Mouse (Mus musculus): ENCODE measurements around the gene She. TPM values are rescaled to one million over a fixed set of nuclear protein-coding genes. Genes with fewer than 3 reads are reported as not detected.
"Not testable (repeated sequence)": the region's sequence is repeated elsewhere in the genome, so short reads cannot be mapped to it uniquely, and the experiment has no call there.

The She gene
- total RNA-seq (2015) (not detected in 2 replicates), total RNA-seq (2017) (not detected in 2 replicates)

- no peak for ATAC-seq (ENCODE audit: poor library complexity, severe bottlenecking)
Observed at GRCm38 (mm10) chr3:89830815-89831591, at the start of gene She. Gene She, plus strand, starts transcription at chr3:89831370.

GRCm38 (mm10) chr3:89781640-89782039 lies 49.5 kb upstream of the She start:
- ATAC-seq (ENCODE audit: poor library complexity, severe bottlenecking): no peak

- ATAC-seq (ENCODE audit: poor library complexity, severe bottlenecking): peak; percentile 96
Observed at GRCm38 (mm10) chr3:89784991-89785753, 46.0 kb upstream of the She start.

GRCm38 (mm10) chr3:89786275-89786674 lies 44.9 kb upstream of the She start:
- no peak for ATAC-seq (ENCODE audit: poor library complexity, severe bottlenecking)

GRCm38 (mm10) chr3:89788680-89789352 lies 42.4 kb upstream of the She start:
- no peak for ATAC-seq (ENCODE audit: poor library complexity, severe bottlenecking)

GRCm38 (mm10) chr3:89794616-89795015 lies 36.6 kb upstream of the She start:
- ATAC-seq (ENCODE audit: poor library complexity, severe bottlenecking): no peak

GRCm38 (mm10) chr3:89795746-89796145 lies 35.4 kb upstream of the She start:
- 0 out of 2 replicates have a peak, but pooled peaks have one; percentile 12 for ATAC-seq (ENCODE audit: poor library complexity, severe bottlenecking)

GRCm38 (mm10) chr3:89796358-89796757 lies 34.8 kb upstream of the She start:
- peak; percentile 98 for ATAC-seq (ENCODE audit: poor library complexity, severe bottlenecking)

- no peak for ATAC-seq (ENCODE audit: poor library complexity, severe bottlenecking)
Observed at GRCm38 (mm10) chr3:89798518-89798917, 32.7 kb upstream of the She start.

- no peak for ATAC-seq (ENCODE audit: poor library complexity, severe bottlenecking)
Observed at GRCm38 (mm10) chr3:89799476-89799875, 31.7 kb upstream of the She start.

GRCm38 (mm10) chr3:89800078-89800477 lies 31.1 kb upstream of the She start:
- not testable (repeated sequence) for ATAC-seq (ENCODE audit: poor library complexity, severe bottlenecking)

GRCm38 (mm10) chr3:89800774-89801506 lies 30.2 kb upstream of the She start:
- ATAC-seq (ENCODE audit: poor library complexity, severe bottlenecking): no peak

- ATAC-seq (ENCODE audit: poor library complexity, severe bottlenecking): peak; percentile 69
Observed at GRCm38 (mm10) chr3:89801507-89801847, 29.7 kb upstream of the She start.

- ATAC-seq (ENCODE audit: poor library complexity, severe bottlenecking): no peak
Observed at GRCm38 (mm10) chr3:89802876-89803275, 28.3 kb upstream of the She start.

GRCm38 (mm10) chr3:89805179-89805578 lies 26.0 kb upstream of the She start:
- no peak for ATAC-seq (ENCODE audit: poor library complexity, severe bottlenecking)

- no peak for ATAC-seq (ENCODE audit: poor library complexity, severe bottlenecking)
Observed at GRCm38 (mm10) chr3:89806751-89807150, 24.4 kb upstream of the She start.

- ATAC-seq (ENCODE audit: poor library complexity, severe bottlenecking): no peak
Observed at GRCm38 (mm10) chr3:89807171-89807570, 24.0 kb upstream of the She start.

- ATAC-seq (ENCODE audit: poor library complexity, severe bottlenecking): no peak
Observed at GRCm38 (mm10) chr3:89807881-89808280, 23.3 kb upstream of the She start.

- ATAC-seq (ENCODE audit: poor library complexity, severe bottlenecking): no peak
Observed at GRCm38 (mm10) chr3:89808638-89809037, 22.5 kb upstream of the She start.

GRCm38 (mm10) chr3:89810841-89811240 lies 20.3 kb upstream of the She start:
- ATAC-seq (ENCODE audit: poor library complexity, severe bottlenecking): no peak

- no peak for ATAC-seq (ENCODE audit: poor library complexity, severe bottlenecking)
Observed at GRCm38 (mm10) chr3:89812166-89812565, 19.0 kb upstream of the She start.

Measured in megakaryocyte, adult 5-6 weeks (primary cell).